Mouse (Mus musculus): ENCODE results near the gene Fnip2. TPM values are rescaled to one million over a fixed set of nuclear protein-coding genes. Genes with fewer than 3 reads are reported as not detected.

The Fnip2 gene
- polyA plus RNA-seq, 2 experiments = 4.1 to 7.5 TPM

DNA sequence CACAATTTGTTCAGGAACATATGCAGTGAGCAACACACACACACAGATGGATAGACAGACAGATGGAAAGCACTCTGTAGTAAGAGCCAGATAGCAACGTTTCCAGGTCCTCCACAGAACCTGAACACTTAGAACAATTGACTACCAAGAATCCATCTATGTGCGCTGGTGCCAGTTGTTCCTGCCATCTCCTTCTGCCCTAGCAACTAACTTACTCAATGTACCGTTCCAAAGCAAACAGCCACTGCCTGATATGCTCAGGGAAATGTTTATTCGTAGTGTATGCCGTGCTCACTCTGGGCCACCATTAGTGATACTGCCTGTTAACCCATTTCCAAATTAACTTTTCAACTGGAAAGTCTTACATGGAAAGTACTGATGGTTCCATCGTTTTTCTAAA lies 12.5 kb downstream of the Fnip2 start:
- H3K4me3 ChIP-seq (replicated peaks; ENCODE audit: low read length) = no peak overlapping the region
- no peak for TF ChIP-seq POLR2A (IDR thresholded peaks at IDR 0.05; ENCODE audit: borderline replicate concordance, extremely low read depth, insufficient read depth, insufficient read length)
- no peaks in the 10 kb centered on the region for H3K9me3 ChIP-seq (ENCODE audit: control insufficient read depth, low read length)
- 90% methylated on average over 6 of the region's 6 CpGs for WGBS
- H3K27me3 ChIP-seq (ENCODE audit: control insufficient read depth, insufficient read depth, low read length) = no peaks in the 10 kb centered on the region
- DNase-seq (ENCODE audit: low spot score) (no peak), ATAC-seq (ENCODE audit: low FRiP score, low read depth) (no peak)
- peaks cover 4% of the 10 kb centered on the region; the same call in 1 of the 2 replicates for H3K4me1 ChIP-seq (ENCODE audit: control insufficient read depth, insufficient read depth, low read length)
- H3K4me2 ChIP-seq (replicated peaks; ENCODE audit: low read depth, low read length, severe bottlenecking) = no peak overlapping the region
- no peak overlapping the region for H3K27ac ChIP-seq (replicated peaks; ENCODE audit: low read depth, low read length)
- no peaks in the 10 kb centered on the region for H3K36me3 ChIP-seq (ENCODE audit: control insufficient read depth, insufficient read depth, low read length)
- H3K9ac ChIP-seq (ENCODE audit: low read depth, low read length, severe bottlenecking) = no peak overlapping the region

DNA sequence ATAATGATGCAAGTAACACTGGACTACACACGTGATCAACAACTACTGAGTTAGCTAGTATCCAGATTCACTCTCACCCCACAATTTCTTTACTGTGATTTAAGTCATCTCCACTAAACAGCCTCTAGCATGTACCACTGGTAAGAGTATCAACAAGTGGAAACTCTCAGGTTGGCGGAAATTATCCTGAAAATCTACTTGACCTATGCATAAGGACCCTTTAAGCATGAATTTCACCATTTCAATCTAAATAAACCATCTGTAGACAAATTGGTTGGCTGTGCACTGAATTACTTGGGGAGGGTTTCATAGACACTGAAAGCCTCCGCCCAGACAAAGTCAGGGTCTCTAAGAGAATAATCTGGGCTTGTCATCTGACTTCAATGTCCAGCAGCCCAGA lies 13.8 kb downstream of the Fnip2 start:
- no peak for ATAC-seq (ENCODE audit: low FRiP score, low read depth)
- no peak overlapping the region for H3K4me2 ChIP-seq (replicated peaks; ENCODE audit: low read depth, low read length, severe bottlenecking)
- TF ChIP-seq POLR2A (IDR thresholded peaks at IDR 0.05; ENCODE audit: borderline replicate concordance, extremely low read depth, insufficient read depth, insufficient read length) = no peak
- 95% methylated on average over 3 of the region's 3 CpGs for WGBS
- no peaks in the 10 kb centered on the region for H3K27me3 ChIP-seq (ENCODE audit: control insufficient read depth, insufficient read depth, low read length)
- no peak overlapping the region for H3K4me3 ChIP-seq (replicated peaks; ENCODE audit: low read length)
- H3K9ac ChIP-seq (ENCODE audit: low read depth, low read length, severe bottlenecking) = no peak overlapping the region
- no peaks in the 10 kb centered on the region for H3K4me1 ChIP-seq (ENCODE audit: control insufficient read depth, insufficient read depth, low read length)
- no peak overlapping the region for H3K27ac ChIP-seq (replicated peaks; ENCODE audit: low read depth, low read length)
- H3K36me3 ChIP-seq (ENCODE audit: control insufficient read depth, insufficient read depth, low read length) = no peaks in the 10 kb centered on the region
- H3K9me3 ChIP-seq (ENCODE audit: control insufficient read depth, low read length) = no peaks in the 10 kb centered on the region
- DNase-seq (ENCODE audit: low spot score) = no peak

DNA sequence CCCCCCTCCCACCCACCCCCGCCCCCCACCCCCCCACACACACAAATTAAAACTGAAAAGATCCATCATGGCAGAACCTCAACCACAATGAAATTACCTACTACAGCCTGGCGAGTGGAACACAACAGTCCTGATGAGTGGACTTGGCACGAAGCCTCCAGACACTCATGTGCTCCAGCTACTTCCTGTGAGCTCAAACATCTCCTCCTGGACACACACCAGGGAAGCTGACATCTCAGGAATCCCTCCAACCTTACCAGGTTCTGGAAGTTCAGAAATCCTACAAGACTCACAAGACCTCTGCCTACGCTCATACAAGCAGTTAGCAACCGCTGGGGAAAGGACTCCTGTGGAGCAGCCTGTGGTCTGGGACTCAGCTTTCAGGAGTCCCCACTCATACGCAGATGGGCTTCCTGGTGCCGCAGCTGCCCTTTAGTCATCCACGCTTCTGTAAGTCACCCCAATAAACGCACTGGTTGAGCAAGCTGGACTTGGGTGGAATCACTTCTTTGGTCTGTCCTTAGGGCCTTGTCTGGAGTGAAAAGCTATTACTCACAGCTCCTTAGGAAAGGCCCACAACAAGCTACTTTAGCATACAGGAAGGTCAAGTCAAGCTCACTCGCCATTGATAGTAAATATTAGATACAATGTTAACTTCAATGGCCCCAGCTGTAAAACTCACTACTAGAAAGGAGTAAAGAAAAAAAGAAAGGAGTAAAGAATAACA lies 15.6 kb downstream of the Fnip2 start:
- Histone ChIP-seq H3K36me3 (ENCODE audit: control insufficient read depth, insufficient read depth, low read length) (no peaks in the 10 kb centered on the region), H3K9ac (ENCODE audit: low read depth, low read length, severe bottlenecking) (no peak overlapping the region), H3K4me3 (replicated peaks; ENCODE audit: low read length) (no peak overlapping the region), H3K27me3 (ENCODE audit: control insufficient read depth, insufficient read depth, low read length) (no peaks in the 10 kb centered on the region), H3K4me1 (ENCODE audit: control insufficient read depth, insufficient read depth, low read length) (no peaks in the 10 kb centered on the region), H3K27ac (replicated peaks; ENCODE audit: low read depth, low read length) (no peak overlapping the region), H3K4me2 (replicated peaks; ENCODE audit: low read depth, low read length, severe bottlenecking) (no peak overlapping the region), H3K9me3 (ENCODE audit: control insufficient read depth, low read length) (no peaks in the 10 kb centered on the region)
- no peak for ATAC-seq (ENCODE audit: low FRiP score, low read depth)
- TF ChIP-seq POLR2A (IDR thresholded peaks at IDR 0.05; ENCODE audit: borderline replicate concordance, extremely low read depth, insufficient read depth, insufficient read length) = no peak
- 83% methylated on average over 10 of the region's 10 CpGs for WGBS
- no peak for DNase-seq (ENCODE audit: low spot score)

DNA sequence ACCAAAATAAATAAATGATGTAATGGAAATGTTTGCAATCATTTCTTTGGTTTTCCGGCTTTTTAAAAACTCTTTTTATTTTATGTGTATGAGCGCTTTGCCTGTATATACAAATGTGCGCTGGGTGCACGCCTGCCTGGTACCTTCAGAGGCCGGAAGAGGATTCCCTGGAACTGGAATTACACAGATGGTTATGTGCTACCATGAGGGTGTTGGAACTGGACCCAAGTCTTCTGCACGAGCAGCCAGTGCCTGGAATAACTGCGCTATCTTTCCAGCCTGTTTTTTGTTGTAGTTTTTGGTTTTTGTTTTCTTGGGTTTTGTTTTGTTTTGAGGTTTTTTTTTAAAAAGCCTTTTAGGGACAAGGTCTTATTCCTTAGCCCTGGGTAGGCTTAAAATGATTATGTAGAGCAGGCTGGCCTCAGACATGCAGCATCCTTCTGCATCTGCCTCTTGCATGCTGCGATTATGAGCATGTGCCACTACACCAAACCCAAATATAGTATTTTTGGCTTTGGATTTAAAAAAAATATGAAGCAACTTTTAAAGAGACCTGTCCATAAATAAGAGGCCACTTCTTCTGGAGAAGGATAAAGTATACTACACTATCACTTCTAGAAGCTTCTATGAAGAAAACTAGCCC lies 17.7 kb downstream of the Fnip2 start:
- Histone ChIP-seq H3K9ac (ENCODE audit: low read depth, low read length, severe bottlenecking) (no peak overlapping the region), H3K4me1 (ENCODE audit: control insufficient read depth, insufficient read depth, low read length) (no peaks in the 10 kb centered on the region), H3K9me3 (ENCODE audit: control insufficient read depth, low read length) (no peaks in the 10 kb centered on the region), H3K36me3 (ENCODE audit: control insufficient read depth, insufficient read depth, low read length) (no peaks in the 10 kb centered on the region), H3K27me3 (ENCODE audit: control insufficient read depth, insufficient read depth, low read length) (no peaks in the 10 kb centered on the region), H3K4me2 (replicated peaks; ENCODE audit: low read depth, low read length, severe bottlenecking) (no peak overlapping the region), H3K27ac (replicated peaks; ENCODE audit: low read depth, low read length) (no peak overlapping the region), H3K4me3 (replicated peaks; ENCODE audit: low read length) (no peak overlapping the region)
- ATAC-seq (ENCODE audit: low FRiP score, low read depth) = no peak
- DNase-seq (ENCODE audit: low spot score) = no peak
- no peak for TF ChIP-seq POLR2A (IDR thresholded peaks at IDR 0.05; ENCODE audit: borderline replicate concordance, extremely low read depth, insufficient read depth, insufficient read length)
- WGBS = 97% methylated on average over 8 of the region's 8 CpGs

DNA sequence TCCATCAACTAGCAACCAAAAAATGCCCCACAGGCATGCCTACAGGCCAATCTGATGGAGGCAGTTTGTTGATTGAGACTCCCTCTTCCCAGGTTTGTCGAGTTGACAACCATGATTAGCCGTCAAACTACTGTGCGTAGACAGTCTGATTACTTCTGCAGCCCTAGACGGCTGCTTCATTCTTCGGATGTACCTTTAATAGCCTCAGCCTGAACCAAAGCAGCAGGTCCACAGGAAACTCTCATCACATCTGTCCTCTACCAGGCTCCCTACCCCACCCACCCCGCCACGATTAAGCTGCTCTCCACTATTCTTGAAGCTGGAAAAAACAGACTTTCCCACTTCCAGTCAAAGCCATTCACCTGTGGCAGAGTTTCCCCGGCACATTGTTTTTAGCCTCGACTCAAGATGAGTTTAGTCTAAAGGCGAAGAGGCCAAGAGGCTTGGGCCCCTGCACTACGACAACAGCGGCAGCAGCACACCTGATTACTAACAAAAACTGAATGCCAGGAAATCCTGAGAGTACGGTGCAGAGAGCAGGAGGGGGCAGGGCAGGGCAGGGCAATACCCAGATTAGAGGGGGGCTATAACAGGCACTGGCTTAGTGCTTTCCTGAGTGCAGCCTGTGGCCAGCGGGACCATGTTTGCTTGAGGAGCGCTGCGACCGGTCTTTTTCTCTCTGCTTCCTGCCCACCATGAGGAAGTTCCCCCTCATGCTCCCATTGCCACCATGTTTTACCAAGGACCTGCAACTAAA lies 18.7 kb downstream of the Fnip2 start:
- no peaks in the 10 kb centered on the region for H3K36me3 ChIP-seq (ENCODE audit: control insufficient read depth, insufficient read depth, low read length)
- no peaks in the 10 kb centered on the region for H3K27me3 ChIP-seq (ENCODE audit: control insufficient read depth, insufficient read depth, low read length)
- ATAC-seq (ENCODE audit: low FRiP score, low read depth) (no peak), DNase-seq (ENCODE audit: low spot score) (no peak)
- TF ChIP-seq POLR2A (IDR thresholded peaks at IDR 0.05; ENCODE audit: borderline replicate concordance, extremely low read depth, insufficient read depth, insufficient read length) = no peak
- H3K4me2 ChIP-seq (replicated peaks; ENCODE audit: low read depth, low read length, severe bottlenecking) = no peak overlapping the region
- H3K9me3 ChIP-seq (ENCODE audit: control insufficient read depth, low read length) = no peaks in the 10 kb centered on the region
- H3K27ac ChIP-seq (replicated peaks; ENCODE audit: low read depth, low read length) = no peak overlapping the region
- no peak overlapping the region for H3K4me3 ChIP-seq (replicated peaks; ENCODE audit: low read length)
- WGBS = 74% methylated on average over 17 of the region's 17 CpGs
- H3K9ac ChIP-seq (ENCODE audit: low read depth, low read length, severe bottlenecking) = no peak overlapping the region
- no peaks in the 10 kb centered on the region for H3K4me1 ChIP-seq (ENCODE audit: control insufficient read depth, insufficient read depth, low read length)

Data from limb, embryonic 14.5 days (tissue).